Mouse (Mus musculus): Measurements from ENCODE around the gene Adamtsl3. TPM values are rescaled to one million over a fixed set of nuclear protein-coding genes. Genes with fewer than 3 reads are reported as not detected.

Adamtsl3 gene
- polyA plus RNA-seq, 1 experiment from 2014 or later: 0.36 TPM

DNA sequence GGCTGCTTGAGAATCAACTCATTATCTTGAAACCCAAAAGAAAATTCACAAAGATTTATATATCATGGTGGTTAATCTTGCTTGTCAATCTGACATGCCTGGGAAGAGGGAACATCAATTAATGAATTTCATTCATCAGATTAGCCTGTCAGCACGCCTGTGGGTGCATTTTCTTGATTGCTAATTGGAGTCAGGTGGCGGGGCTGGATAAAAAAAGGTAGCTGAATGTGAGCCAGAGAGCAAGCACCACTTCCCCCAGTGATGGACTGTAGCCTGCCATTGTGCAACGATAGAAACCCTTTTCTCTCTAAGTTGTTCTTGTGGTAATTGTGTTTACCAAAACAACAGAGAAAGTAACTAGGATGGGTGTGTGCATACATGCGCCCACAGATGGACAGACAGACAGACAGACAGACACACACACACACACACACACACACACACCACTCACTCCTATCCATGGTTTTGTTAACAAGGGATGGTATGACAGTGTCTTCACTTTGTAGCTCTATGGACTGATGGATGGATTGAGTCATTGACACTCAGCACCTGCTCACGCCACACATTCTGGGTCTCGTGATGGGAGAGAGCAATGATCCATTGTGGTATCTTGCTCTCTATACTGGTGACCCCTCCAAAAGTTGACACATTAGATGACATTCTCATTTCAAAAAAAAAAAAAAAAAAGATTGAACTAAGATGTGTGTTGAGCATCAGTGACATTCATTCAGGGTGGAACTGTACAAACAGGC, 59.1 kb downstream of the Adamtsl3 start:
- no peaks in the 10 kb centered on the region for H3K9me3 ChIP-seq (ENCODE audit: control insufficient read depth, low read length)
- no peaks in the 10 kb centered on the region for H3K36me3 ChIP-seq (ENCODE audit: control insufficient read depth, insufficient read depth, low read length)
- no peak overlapping the region; the same call in 1 of the 2 replicates for H3K27ac ChIP-seq (ENCODE audit: low read depth, low read length)
- peak; percentile 45 for ATAC-seq (replicated peaks; ENCODE audit: low FRiP score)
- WGBS: 66% methylated on average over 6 of the region's 6 CpGs
- H3K4me1 ChIP-seq (replicated peaks; ENCODE audit: control insufficient read depth, insufficient read depth, low read length): no peaks in the 10 kb centered on the region
- no peak for DNase-seq (ENCODE audit: low spot score)
- H3K27me3 ChIP-seq (ENCODE audit: control insufficient read depth, insufficient read depth, low read length): no peaks in the 10 kb centered on the region
- no peak overlapping the region for H3K4me2 ChIP-seq (ENCODE audit: low read depth, low read length, severe bottlenecking)
- no peak overlapping the region for H3K4me3 ChIP-seq (ENCODE audit: low read depth, low read length)
- H3K9ac ChIP-seq (ENCODE audit: low read length): no peak overlapping the region

DNA sequence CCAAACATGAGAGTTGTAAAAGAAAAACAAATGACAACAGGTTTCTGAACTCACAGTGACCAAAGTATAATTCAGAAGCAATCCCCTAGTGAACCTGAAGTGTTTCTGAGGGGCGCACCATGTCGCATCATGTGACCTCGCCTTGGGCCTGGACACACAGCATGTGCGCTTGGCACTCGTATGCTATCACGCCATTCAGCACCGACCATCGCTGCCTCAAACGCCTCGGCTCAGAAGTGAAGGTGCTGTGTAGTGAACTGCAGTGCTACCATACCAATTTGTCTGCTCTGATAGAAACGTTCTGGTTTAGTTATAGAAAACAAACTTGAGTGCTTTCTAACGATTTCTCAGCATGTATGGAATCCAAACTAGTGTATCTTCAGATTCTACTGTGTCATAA, 59.7 kb downstream of the Adamtsl3 start:
- Histone ChIP-seq H3K4me1 (replicated peaks; ENCODE audit: control insufficient read depth, insufficient read depth, low read length) (no peaks in the 10 kb centered on the region), H3K9me3 (ENCODE audit: control insufficient read depth, low read length) (no peaks in the 10 kb centered on the region), H3K27me3 (ENCODE audit: control insufficient read depth, insufficient read depth, low read length) (no peaks in the 10 kb centered on the region), H3K36me3 (ENCODE audit: control insufficient read depth, insufficient read depth, low read length) (no peaks in the 10 kb centered on the region), H3K4me2 (ENCODE audit: low read depth, low read length, severe bottlenecking) (no peak overlapping the region), H3K27ac (ENCODE audit: low read depth, low read length) (no peak overlapping the region), H3K4me3 (ENCODE audit: low read depth, low read length) (no peak overlapping the region), H3K9ac (ENCODE audit: low read length) (no peak overlapping the region)
- no peak for DNase-seq (ENCODE audit: low spot score)
- peak; percentile 53 for ATAC-seq (replicated peaks; ENCODE audit: low FRiP score)
- 86% methylated on average over 12 of the region's 12 CpGs for WGBS

DNA sequence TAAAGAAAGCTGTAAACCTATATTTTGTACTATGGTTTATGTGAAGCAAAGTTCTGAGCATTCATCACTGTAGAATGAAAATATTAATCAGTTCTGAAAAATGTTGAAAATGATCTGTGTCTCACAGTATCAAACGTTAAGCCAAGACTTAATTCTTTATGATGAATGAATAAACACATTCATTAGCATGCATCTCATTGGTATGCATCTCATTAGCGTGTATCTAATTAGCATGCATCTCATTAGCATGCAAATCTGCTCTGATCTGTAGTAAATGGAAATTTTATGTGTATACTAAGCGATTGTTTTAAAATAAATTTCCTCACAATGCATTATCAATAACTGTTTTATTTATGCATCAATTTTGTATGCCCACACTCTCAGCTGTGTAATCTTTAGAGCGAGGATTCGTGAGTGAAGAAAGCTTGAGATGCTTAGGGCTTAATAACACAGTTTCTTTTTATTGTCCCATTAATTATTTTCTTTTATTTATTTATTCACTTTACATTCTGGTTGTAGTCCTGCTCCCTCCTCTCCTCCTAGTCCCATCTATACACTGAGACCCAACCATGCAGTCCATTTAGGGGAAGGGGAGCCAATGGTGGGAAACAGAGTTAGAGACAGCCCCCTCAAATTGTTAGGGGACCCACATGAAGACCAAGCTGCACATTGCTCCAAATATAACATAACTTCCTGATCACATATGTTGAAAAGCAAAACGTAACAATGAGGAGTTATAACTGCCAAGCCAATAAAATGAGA, 60.4 kb downstream of the Adamtsl3 start:
- Histone ChIP-seq H3K9me3 (ENCODE audit: control insufficient read depth, low read length) (no peaks in the 10 kb centered on the region), H3K4me2 (ENCODE audit: low read depth, low read length, severe bottlenecking) (no peak overlapping the region), H3K27me3 (ENCODE audit: control insufficient read depth, insufficient read depth, low read length) (no peaks in the 10 kb centered on the region), H3K4me1 (replicated peaks; ENCODE audit: control insufficient read depth, insufficient read depth, low read length) (no peaks in the 10 kb centered on the region), H3K27ac (ENCODE audit: low read depth, low read length) (no peak overlapping the region), H3K4me3 (ENCODE audit: low read depth, low read length) (no peak overlapping the region), H3K36me3 (ENCODE audit: control insufficient read depth, insufficient read depth, low read length) (no peaks in the 10 kb centered on the region), H3K9ac (ENCODE audit: low read length) (no peak overlapping the region)
- ATAC-seq (replicated peaks; ENCODE audit: low FRiP score) (peak; percentile 65), DNase-seq (ENCODE audit: low spot score) (no peak)
- WGBS: 64% methylated on average over 6 of the region's 6 CpGs

DNA sequence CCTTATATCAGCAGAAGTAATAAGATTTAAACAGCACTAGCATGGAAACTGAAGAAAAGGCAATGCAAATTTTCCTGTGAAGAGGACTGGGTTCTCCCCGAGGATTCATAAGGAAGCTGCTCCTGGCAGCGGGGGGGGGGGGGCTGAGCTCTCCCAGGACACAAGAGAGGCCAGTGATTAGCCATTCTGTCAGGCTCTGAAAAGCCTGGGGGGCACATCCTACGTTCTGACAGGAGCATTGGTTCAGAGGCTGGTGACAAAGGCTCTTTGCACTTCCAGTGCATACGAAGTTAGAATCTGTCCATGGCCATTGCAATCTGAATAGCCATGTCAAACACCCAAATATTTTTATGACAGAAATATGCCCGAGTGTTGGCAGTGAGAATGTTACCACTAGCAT, 61.4 kb downstream of the Adamtsl3 start:
- H3K4me3 ChIP-seq (ENCODE audit: low read depth, low read length): no peak overlapping the region
- no peak for DNase-seq (ENCODE audit: low spot score)
- 45% methylated on average over 5 of the region's 5 CpGs for WGBS
- ATAC-seq (replicated peaks; ENCODE audit: low FRiP score): no peak; the same call in 1 of the 2 replicates
- H3K36me3 ChIP-seq (ENCODE audit: control insufficient read depth, insufficient read depth, low read length): no peaks in the 10 kb centered on the region
- H3K4me1 ChIP-seq (replicated peaks; ENCODE audit: control insufficient read depth, insufficient read depth, low read length): no peaks in the 10 kb centered on the region
- no peaks in the 10 kb centered on the region for H3K27me3 ChIP-seq (ENCODE audit: control insufficient read depth, insufficient read depth, low read length)
- no peak overlapping the region for H3K4me2 ChIP-seq (ENCODE audit: low read depth, low read length, severe bottlenecking)
- H3K9ac ChIP-seq (ENCODE audit: low read length): no peak overlapping the region
- H3K27ac ChIP-seq (ENCODE audit: low read depth, low read length): no peak overlapping the region
- no peaks in the 10 kb centered on the region for H3K9me3 ChIP-seq (ENCODE audit: control insufficient read depth, low read length)

DNA sequence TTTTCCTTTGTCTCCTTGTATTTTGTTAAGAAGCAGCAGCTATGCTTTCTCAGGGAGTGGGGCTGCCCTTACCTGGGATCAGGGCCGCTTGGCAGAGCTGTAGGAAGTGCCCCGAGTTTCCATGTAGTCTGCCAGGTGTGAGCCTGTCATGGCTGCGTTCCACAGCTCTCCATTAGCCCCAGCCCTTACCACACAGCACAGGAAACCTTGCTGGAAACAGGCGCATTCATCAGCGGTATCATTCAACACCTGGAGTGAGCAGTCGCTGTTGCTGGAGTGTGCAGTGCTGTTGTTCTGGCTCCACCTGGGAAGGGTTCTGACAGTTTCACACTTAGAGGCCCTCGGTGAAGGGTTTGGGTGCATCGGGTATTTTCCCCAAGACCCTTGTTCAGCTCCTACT, 62.1 kb downstream of the Adamtsl3 start:
- no peaks in the 10 kb centered on the region for H3K4me1 ChIP-seq (replicated peaks; ENCODE audit: control insufficient read depth, insufficient read depth, low read length)
- WGBS: 86% methylated on average over 8 of the region's 8 CpGs
- DNase-seq (ENCODE audit: low spot score): no peak
- H3K4me3 ChIP-seq (ENCODE audit: low read depth, low read length): no peak overlapping the region
- no peaks in the 10 kb centered on the region for H3K27me3 ChIP-seq (ENCODE audit: control insufficient read depth, insufficient read depth, low read length)
- H3K9me3 ChIP-seq (ENCODE audit: control insufficient read depth, low read length): no peaks in the 10 kb centered on the region
- ATAC-seq (replicated peaks; ENCODE audit: low FRiP score): no peak
- no peak overlapping the region for H3K27ac ChIP-seq (ENCODE audit: low read depth, low read length)
- no peak overlapping the region for H3K4me2 ChIP-seq (ENCODE audit: low read depth, low read length, severe bottlenecking)
- no peaks in the 10 kb centered on the region for H3K36me3 ChIP-seq (ENCODE audit: control insufficient read depth, insufficient read depth, low read length)
- no peak overlapping the region for H3K9ac ChIP-seq (ENCODE audit: low read length)

DNA sequence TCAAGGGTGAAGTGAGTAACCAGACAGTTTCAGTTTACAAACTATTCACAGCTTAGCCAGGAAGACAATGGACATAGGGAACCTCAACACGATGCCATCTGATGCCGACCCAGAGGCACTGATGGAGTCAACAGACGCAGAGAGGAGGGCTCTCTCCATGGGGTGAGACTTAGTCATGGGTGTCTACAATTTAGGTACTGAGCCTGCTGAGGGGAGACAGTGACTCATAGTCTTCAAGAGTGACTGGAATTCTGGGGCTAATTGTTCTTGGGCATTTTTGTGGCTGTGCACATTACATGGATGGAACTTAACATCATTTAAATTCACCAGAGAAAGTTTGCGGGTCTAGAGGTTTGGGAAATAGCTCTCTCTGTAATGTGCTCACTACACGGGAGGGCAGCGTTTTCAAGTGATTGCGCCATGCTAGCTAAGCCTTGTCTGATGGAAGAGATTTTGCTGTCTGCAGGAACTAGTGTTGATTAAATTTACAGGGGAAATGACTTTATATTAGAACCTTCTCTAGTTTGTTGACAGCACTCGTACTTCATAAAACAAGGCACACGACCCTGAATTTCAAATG, 70.1 kb downstream of the Adamtsl3 start:
- Histone ChIP-seq H3K27me3 (ENCODE audit: control insufficient read depth, insufficient read depth, low read length) (no peaks in the 10 kb centered on the region), H3K4me1 (replicated peaks; ENCODE audit: control insufficient read depth, insufficient read depth, low read length) (no peaks in the 10 kb centered on the region), H3K27ac (ENCODE audit: low read depth, low read length) (no peak overlapping the region), H3K36me3 (ENCODE audit: control insufficient read depth, insufficient read depth, low read length) (no peaks in the 10 kb centered on the region), H3K4me2 (ENCODE audit: low read depth, low read length, severe bottlenecking) (no peak overlapping the region), H3K9me3 (ENCODE audit: control insufficient read depth, low read length) (no peaks in the 10 kb centered on the region), H3K9ac (ENCODE audit: low read length) (no peak overlapping the region), H3K4me3 (ENCODE audit: low read depth, low read length) (no peak overlapping the region)
- WGBS: 89% methylated on average over 9 of the region's 9 CpGs
- no peak for ATAC-seq (replicated peaks; ENCODE audit: low FRiP score)
- DNase-seq (ENCODE audit: low spot score): no peak

DNA sequence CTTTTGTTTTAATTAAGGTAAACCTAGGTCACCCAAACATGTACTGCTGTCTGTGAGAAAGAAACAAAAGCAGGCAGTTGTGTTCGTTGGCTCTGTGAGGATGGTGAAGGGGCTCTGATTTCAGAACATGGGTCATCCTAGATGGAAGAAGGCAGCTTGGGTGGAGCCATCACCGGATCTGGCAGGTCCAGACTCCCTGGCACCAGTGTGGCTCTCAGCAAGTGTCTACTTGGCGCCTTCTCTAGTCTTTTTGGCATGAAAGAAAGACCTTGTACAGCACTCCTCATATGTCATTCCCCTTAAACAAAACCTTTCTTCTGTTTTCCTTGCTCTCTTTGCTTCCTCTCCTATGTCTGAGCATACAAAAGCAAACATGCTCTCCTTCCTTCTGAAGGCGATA, 75.5 kb downstream of the Adamtsl3 start:
- Histone ChIP-seq H3K4me2 (ENCODE audit: low read depth, low read length, severe bottlenecking) (no peak overlapping the region), H3K27me3 (ENCODE audit: control insufficient read depth, insufficient read depth, low read length) (no peaks in the 10 kb centered on the region), H3K4me3 (ENCODE audit: low read depth, low read length) (no peak overlapping the region), H3K27ac (ENCODE audit: low read depth, low read length) (no peak overlapping the region), H3K9ac (ENCODE audit: low read length) (no peak overlapping the region), H3K4me1 (replicated peaks; ENCODE audit: control insufficient read depth, insufficient read depth, low read length) (no peaks in the 10 kb centered on the region), H3K36me3 (ENCODE audit: control insufficient read depth, insufficient read depth, low read length) (no peaks in the 10 kb centered on the region), H3K9me3 (ENCODE audit: control insufficient read depth, low read length) (no peaks in the 10 kb centered on the region)
- DNase-seq (ENCODE audit: low spot score): no peak
- ATAC-seq (replicated peaks; ENCODE audit: low FRiP score): no peak
- 92% methylated on average over 4 of the region's 4 CpGs for WGBS

DNA sequence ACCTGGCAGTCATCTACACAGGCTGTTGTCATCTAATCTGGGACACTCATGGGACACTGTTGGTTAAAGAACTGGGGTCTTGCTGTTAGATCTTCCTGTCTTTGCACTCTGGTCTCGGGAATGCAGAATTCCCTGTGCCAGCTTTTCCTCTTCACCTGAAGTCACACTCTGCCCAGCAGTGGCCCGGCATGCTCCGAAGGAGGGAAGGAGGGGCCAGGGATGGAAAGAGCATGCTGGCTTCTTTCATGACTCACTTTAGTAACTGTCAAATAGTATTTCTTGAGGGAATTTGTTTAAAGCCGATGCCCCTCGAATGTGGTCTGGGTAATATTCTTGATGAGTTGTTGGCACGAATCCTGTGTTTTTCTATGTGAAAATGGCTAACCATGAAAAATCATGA, 81.2 kb downstream of the Adamtsl3 start:
- H3K36me3 ChIP-seq (ENCODE audit: control insufficient read depth, insufficient read depth, low read length): no peaks in the 10 kb centered on the region
- 87% methylated on average over 6 of the region's 6 CpGs for WGBS
- DNase-seq (ENCODE audit: low spot score): no peak
- no peaks in the 10 kb centered on the region for H3K9me3 ChIP-seq (ENCODE audit: control insufficient read depth, low read length)
- no peak overlapping the region for H3K9ac ChIP-seq (ENCODE audit: low read length)
- ATAC-seq (replicated peaks; ENCODE audit: low FRiP score): no peak
- no peaks in the 10 kb centered on the region for H3K27me3 ChIP-seq (ENCODE audit: control insufficient read depth, insufficient read depth, low read length)
- H3K27ac ChIP-seq (ENCODE audit: low read depth, low read length): no peak overlapping the region
- no peak overlapping the region for H3K4me3 ChIP-seq (ENCODE audit: low read depth, low read length)
- no peak overlapping the region for H3K4me2 ChIP-seq (ENCODE audit: low read depth, low read length, severe bottlenecking)
- H3K4me1 ChIP-seq (replicated peaks; ENCODE audit: control insufficient read depth, insufficient read depth, low read length): no peaks in the 10 kb centered on the region
